Comparison of ENCODE assay signal across 10 mouse cellular contexts in genomic region chr5:14195172-14195819, GRCm38 (mm10).
DNase-seq lines count a peak whose midpoint lies in the region; ATAC-seq and TF ChIP-seq lines count a peak whose summit lies in the region.
"Had no signal": no experiment of that assay in that cellular context is flagged by ENCODE, and none has a peak within 500 bp of the region (broad histone marks: within the 10 kb centered on the region; RNA-seq: fewer than 3 reads in every experiment).

No protein-coding gene starts in this region.

- peak; percentile 10 for DNase-seq in cerebellum, adult 9-10 months
- DNase-seq in cerebellum, postnatal 25 days, result no peak
- DNase-seq in midbrain, postnatal 0 days (ENCODE audit: low spot score), result peak; percentile 11
- no peak for DNase-seq in gastrocnemius, postnatal 10 days
- no peak for DNase-seq in gastrocnemius, postnatal 36 days
- no peak for DNase-seq in testis, postnatal 14 days (ENCODE audit: low spot score)
- DNase-seq: thymus, postnatal 36 days had no signal

- intact Hi-C loops in gastrocnemius, postnatal 36 days (cut with DNase I), result no loop called here

- no peaks in the 10 kb centered on the region for H3K79me3 ChIP-seq in C2C12 (ENCODE audit: low read depth)

- ATAC-seq in hindbrain, embryonic 16.5 days, result peak; percentile 86
- peak; percentile 63; the same call in 1 of the 2 replicates for ATAC-seq in midbrain, postnatal 0 days (ENCODE audit: low FRiP score)

- no peak for TF ChIP-seq CTCF in C2C12 (IDR thresholded peaks at IDR 0.05; ENCODE audit: control insufficient read depth, insufficient read depth, insufficient read length)
- TF ChIP-seq CTCF in midbrain, postnatal 0 days (IDR thresholded peaks at IDR 0.05), result peak; percentile 41; the same call in 1 of the 2 replicates

- no peaks in the 10 kb centered on the region for H3K4me1 ChIP-seq in hindbrain, embryonic 16.5 days (ENCODE audit: control insufficient read depth, insufficient read depth, low read depth, low read length)
- H3K4me1 ChIP-seq in midbrain, postnatal 0 days (ENCODE audit: insufficient read depth, low read length), result no peaks in the 10 kb centered on the region
- H3K4me1 ChIP-seq: limb, embryonic 15.5 days had no signal

- H3K9me3 ChIP-seq in hindbrain, embryonic 16.5 days (ENCODE audit: control insufficient read depth, low read length), result no peaks in the 10 kb centered on the region
- no peaks in the 10 kb centered on the region for H3K9me3 ChIP-seq in midbrain, postnatal 0 days (ENCODE audit: low read length)
- H3K9me3 ChIP-seq: limb, embryonic 15.5 days had no signal

- H3K4me3 ChIP-seq in C2C12 (ENCODE audit: insufficient read depth, poor library complexity, severe bottlenecking), result no peak overlapping the region
- H3K4me3 ChIP-seq in hindbrain, embryonic 16.5 days (ENCODE audit: low read length), result no peak overlapping the region
- no peak overlapping the region for H3K4me3 ChIP-seq in midbrain, postnatal 0 days (ENCODE audit: low read depth, low read length)
- H3K4me3 ChIP-seq: limb, embryonic 15.5 days had no signal

- H3K27me3 ChIP-seq in C2C12 (ENCODE audit: control insufficient read depth, insufficient read depth, insufficient read length), result no peaks in the 10 kb centered on the region
- no peaks in the 10 kb centered on the region for H3K27me3 ChIP-seq in hindbrain, embryonic 16.5 days (replicated peaks; ENCODE audit: control insufficient read depth, insufficient read depth, low read length)
- H3K27me3 ChIP-seq in midbrain, postnatal 0 days (ENCODE audit: insufficient read depth, low read length), result no peaks in the 10 kb centered on the region
- H3K27me3 ChIP-seq: limb, embryonic 15.5 days had no signal

- H3ac ChIP-seq in C2C12 (ENCODE audit: control insufficient read depth, insufficient read length, low read depth), result no peak overlapping the region

- H3K4me2 ChIP-seq in hindbrain, embryonic 16.5 days (ENCODE audit: low read length), result no peak overlapping the region
- H3K4me2 ChIP-seq in midbrain, postnatal 0 days (ENCODE audit: low read depth, low read length, poor library complexity, severe bottlenecking), result peak overlapping the region; percentile 15; the same call in 1 of the 2 replicates
- H3K4me2 ChIP-seq: limb, embryonic 15.5 days had no signal

- H3K9ac ChIP-seq in hindbrain, embryonic 16.5 days (ENCODE audit: low read depth, low read length), result no peak overlapping the region
- H3K9ac ChIP-seq in midbrain, postnatal 0 days (replicated peaks; ENCODE audit: low read length, poor library complexity, severe bottlenecking), result no peak overlapping the region
- H3K9ac ChIP-seq: limb, embryonic 15.5 days had no signal

- no peaks in the 10 kb centered on the region for H3K79me2 ChIP-seq in C2C12 (ENCODE audit: control insufficient read depth, insufficient read depth)

- H3K27ac ChIP-seq in hindbrain, embryonic 16.5 days (ENCODE audit: low read depth, low read length), result no peak overlapping the region
- H3K27ac ChIP-seq in midbrain, postnatal 0 days (ENCODE audit: low read depth, low read length), result no peak overlapping the region
- H3K27ac ChIP-seq: limb, embryonic 15.5 days had no signal

- WGBS in hindbrain, embryonic 16.5 days, result 48% methylated on average over 6 of the region's 6 CpGs
- WGBS in midbrain, postnatal 0 days, result 32% methylated on average over 6 of the region's 6 CpGs

- H3K36me3 ChIP-seq in C2C12 (ENCODE audit: control insufficient read depth, insufficient read depth), result peaks cover 5% of the 10 kb centered on the region
- no peaks in the 10 kb centered on the region for H3K36me3 ChIP-seq in hindbrain, embryonic 16.5 days (ENCODE audit: control insufficient read depth, insufficient read depth, low read length)
- H3K36me3 ChIP-seq in midbrain, postnatal 0 days (ENCODE audit: insufficient read depth, low read length), result no peaks in the 10 kb centered on the region
- H3K36me3 ChIP-seq: limb, embryonic 15.5 days had no signal

TF ChIP-seq in C2C12, 6 proteins besides CTCF, POLR2A, EP300 and RAD21:
- TF ChIP-seq CEBPB (IDR thresholded peaks at IDR 0.05; ENCODE audit: low read depth), result no peak
- TF ChIP-seq FOSL1 (IDR thresholded peaks at IDR 0.05; ENCODE audit: insufficient read depth, low read length, poor library complexity, severe bottlenecking), result no peak
- no peak for TF ChIP-seq USF1 (IDR thresholded peaks at IDR 0.05; ENCODE audit: low read depth)
- no peak for TF ChIP-seq MAX (IDR thresholded peaks at IDR 0.05)
- no peak for TF ChIP-seq MYOG (IDR thresholded peaks at IDR 0.05; ENCODE audit: control insufficient read depth, extremely low read depth, insufficient read length)
- peak; percentile 61 for TF ChIP-seq MYOD1 (IDR thresholded peaks at IDR 0.05; ENCODE audit: control insufficient read depth, insufficient read length, low read depth)

Comparison
In these comparisons a context has a peak if more than half of its experiments do, and no peak if none do; other contexts are left out.
1. DNase-seq: peak in cerebellum, adult 9-10 months (single experiment) and midbrain, postnatal 0 days (single experiment); none in cerebellum, postnatal 25 days (0 of 2), gastrocnemius, postnatal 10 days (single experiment), gastrocnemius, postnatal 36 days (0 of 2) and testis, postnatal 14 days (single experiment).